Mouse (Mus musculus): ENCODE data around the gene Gm20532. TPM values are rescaled to one million over a fixed set of nuclear protein-coding genes. Genes with fewer than 3 reads are reported as not detected.

Gm20532 gene
- not detected in 2 replicates for polyA plus RNA-seq (2012; rRNA removed)

DNA sequence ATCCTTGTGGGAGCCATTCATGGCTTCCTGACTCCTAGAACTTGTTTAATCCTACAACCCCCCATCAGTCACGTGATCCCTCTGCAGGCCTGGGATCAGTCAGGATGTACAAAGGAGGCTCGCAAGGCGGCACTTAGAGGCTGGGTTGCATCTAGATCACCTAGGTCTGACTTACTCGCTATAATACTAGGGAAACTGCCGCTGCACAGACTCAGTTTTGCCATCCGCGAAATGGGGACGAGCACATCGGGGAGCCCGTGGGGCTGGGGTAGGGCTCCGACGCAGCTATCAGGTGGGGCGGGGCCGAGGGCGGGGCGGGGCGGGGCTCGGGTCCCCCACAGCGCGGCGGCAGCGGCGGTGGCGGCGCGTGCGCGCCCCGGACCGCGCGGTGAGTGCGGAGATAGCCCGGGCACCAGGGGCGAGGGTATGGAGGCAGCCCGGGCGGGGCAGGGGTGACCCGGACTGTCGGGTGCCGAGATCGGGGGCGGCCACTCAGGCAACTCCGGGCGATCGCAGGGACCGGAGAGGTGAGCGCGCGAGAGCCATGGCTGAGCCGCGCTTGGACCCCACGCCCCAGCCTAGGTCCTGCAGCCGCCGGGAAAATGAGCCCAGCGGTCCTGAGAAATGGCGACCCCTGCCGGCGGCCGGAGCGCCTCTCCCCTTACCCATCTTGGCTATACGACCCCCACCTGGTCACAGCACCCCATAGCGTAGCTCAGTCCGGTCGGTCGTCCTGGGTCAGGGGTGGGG lies at the start of gene Gm20532:
TSS of gene Gm20532 (plus strand) at position 346 of the 750 bp plus-strand sequence.

DNA sequence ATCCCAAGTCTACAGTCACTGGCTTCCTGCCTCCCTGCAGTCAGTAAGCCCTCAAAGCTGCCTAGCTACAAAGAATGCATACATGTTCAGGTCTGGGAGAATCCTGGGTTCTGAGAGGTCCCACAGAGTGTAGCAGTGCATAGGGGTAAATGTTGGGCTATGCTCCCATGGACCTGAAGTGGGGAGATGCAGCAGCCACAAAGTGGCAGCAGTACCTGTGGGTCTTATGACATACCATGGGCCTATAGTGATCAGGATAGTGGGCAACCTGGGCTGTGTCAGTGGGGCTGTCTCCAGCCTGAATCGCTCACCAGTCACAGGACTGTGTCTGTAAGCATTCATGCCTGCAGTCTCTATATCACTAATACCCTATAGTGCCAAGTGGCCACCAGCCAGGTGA lies 6.7 kb upstream of the Gm20532 start, which contains the start of gene Egfl7:
TSS of gene Egfl7 (plus strand) at position 301 of the 400 bp plus-strand sequence.

DNA sequence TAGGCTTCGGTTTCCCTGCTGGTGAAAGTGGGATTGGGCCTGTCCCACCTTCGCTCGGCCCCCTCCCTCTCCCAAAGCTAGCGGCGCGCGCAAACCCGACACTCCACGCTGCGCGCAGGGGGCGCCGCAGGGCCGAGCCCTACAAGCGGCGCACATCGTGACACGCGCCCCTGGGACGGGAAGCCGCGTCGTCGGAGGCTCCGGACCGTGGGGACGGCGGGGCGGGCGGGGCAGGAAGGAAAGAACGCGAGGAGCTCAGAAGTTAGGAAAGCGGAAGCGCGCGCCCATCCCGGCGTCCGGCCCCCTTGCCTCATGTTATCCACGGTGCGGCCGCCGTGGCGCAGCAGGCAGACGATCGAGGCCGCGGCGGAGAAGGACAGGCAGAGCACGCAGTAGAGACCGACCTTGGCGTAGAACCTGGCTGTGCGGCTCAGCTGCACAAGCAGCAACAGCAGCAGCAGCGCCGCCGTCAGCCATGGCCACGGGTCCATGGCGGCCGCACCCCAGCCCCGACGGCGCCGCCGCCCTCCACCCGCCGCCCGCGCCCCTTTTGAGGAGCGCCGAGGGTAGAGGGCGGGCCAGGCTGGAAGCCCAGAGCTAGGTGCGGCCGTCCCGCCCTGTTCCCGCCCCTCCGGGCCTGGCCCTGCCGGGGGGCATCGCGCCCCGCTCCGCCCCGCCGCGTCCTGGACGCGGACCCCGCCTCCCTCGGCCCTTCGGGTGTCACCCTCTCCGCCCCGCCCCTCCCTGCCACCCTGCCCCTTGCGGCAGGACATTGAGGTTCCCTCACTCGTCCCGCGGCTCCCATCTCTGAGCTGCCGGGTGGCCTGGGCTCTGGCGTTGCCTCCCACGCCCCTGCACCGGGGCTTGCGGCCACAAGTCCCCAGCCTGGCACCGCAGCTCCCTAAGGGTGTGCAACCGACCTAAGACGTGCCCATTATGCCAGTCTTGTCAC lies 17.6 kb downstream of the Gm20532 start, which contains the start of gene Agpat2:
TSS of gene Agpat2 (minus strand) at position 698 of the 952 bp plus-strand sequence.

DNA sequence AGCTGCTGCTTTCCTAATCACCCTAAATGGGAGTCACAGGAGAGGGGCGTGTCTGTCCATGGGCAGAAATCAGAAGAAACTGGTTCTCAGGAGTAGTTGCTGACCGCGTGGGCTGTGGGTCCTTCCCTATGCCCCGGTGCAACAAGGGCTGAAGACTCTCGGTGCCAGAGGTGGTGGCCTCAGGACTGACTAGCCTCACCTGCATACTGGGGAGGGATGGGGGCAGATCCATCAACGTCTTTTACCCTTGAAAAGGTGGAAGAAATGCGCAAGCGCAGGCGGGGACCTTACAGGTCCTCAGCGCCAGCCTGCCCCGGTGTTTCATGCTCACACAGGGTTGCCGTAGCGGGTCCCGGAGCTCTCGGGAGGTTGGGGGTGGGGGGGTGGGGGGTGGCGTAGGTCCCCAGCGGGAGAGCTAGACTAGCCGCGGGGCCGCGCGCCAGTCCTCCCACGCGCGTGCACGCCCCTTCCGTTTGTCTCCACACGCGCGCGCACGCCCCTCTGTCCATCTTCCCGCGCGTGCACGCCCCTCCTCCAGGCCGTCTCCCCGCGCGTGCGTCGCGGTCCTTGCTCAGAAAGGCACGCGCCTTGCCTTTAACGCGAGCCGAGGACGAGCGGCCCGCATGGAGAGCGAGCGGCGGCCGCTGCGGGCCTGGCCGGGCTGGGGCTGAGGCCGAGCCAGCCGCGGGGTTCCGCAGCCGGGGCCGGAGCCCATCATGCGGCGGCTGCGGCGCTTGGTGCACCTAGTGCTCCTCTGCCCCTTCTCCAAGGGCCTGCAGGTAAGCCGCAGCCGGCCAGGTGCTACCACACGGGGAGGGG lies 41.7 kb downstream of the Gm20532 start, which contains the start of gene Fam69b:
TSS of gene Fam69b (plus strand) at position 537 of the 819 bp plus-strand sequence.

DNA sequence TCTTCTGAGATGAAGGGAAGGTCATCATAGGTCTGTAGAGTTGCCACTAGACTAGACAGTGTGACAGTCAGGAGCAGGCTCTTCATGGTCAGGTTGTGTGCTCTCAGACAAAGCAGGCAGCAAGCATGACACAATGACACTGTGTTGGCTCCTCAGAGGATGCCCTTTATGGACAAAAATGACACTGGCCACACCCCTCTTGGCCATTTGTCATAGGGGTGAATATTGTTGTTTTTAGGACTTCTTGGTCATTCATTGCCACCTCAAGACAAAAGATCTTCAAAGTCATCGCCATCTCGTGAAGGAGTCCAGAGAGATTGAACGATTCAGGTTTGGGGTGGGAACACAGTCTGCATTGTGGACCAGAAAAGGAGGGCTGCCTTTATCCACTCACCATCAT lies 84.7 kb downstream of the Gm20532 start, which contains the start of gene Lcn4:
TSS of gene Lcn4 (minus strand) at position 101 of the 400 bp plus-strand sequence.

Other genes starting within 250 kb of the Gm20532 start
- gene Dnlz, start 234.5 kb upstream of the Gm20532 start, polyA plus RNA-seq (2012; rRNA removed), result 15.0 and 20.4 TPM in 2 replicates
- 2.2 and 3.2 TPM in 2 replicates for gene Card9, start 225.7 kb upstream of the Gm20532 start, polyA plus RNA-seq (2012; rRNA removed)
- gene Snapc4, start 206.0 kb upstream of the Gm20532 start, polyA plus RNA-seq (2012; rRNA removed), result 18.8 and 20.6 TPM in 2 replicates
- 29.6 and 29.9 TPM in 2 replicates for gene Entr1, start 197.3 kb upstream of the Gm20532 start, polyA plus RNA-seq (2012; rRNA removed)
- 11.5 and 16.4 TPM in 2 replicates for gene Pmpca, start 197.3 kb upstream of the Gm20532 start, polyA plus RNA-seq (2012; rRNA removed)
- 7.3 and 11.0 TPM in 2 replicates for gene Inpp5e, start 177.4 kb upstream of the Gm20532 start, polyA plus RNA-seq (2012; rRNA removed)
- gene Sec16a, start 141.4 kb upstream of the Gm20532 start, polyA plus RNA-seq (2012; rRNA removed), result 37.5 and 46.3 TPM in 2 replicates
- gene Notch1, start 70.0 kb upstream of the Gm20532 start, polyA plus RNA-seq (2012; rRNA removed), result 10.8 and 17.6 TPM in 2 replicates
- 132 and 149 TPM in 2 replicates for gene Egfl7, start 6.6 kb upstream of the Gm20532 start, polyA plus RNA-seq (2012; rRNA removed)
- 99.1 and 128 TPM in 2 replicates for gene Agpat2, start 17.8 kb downstream of the Gm20532 start, polyA plus RNA-seq (2012; rRNA removed)
- 8.1 and 11.9 TPM in 2 replicates for gene Fam69b, start 41.8 kb downstream of the Gm20532 start, polyA plus RNA-seq (2012; rRNA removed)
- not detected in 2 replicates for gene Lcn4, start 84.6 kb downstream of the Gm20532 start, polyA plus RNA-seq (2012; rRNA removed)

Data from stomach, adult 2 months (tissue).